Mouse (Mus musculus): ENCODE measurements around the gene 1300017J02Rik.

- TF ChIP-seq CTCF (IDR thresholded peaks at IDR 0.05; ENCODE audit: low read depth, low read length) (no peak), POLR2A (IDR thresholded peaks at IDR 0.05; ENCODE audit: extremely low read depth, insufficient read depth, low read length) (no peak)
Measured at GRCm38 (mm10) chr9:103208802-103209423, 96.0 kb downstream of the 1300017J02Rik start.
